10 mouse cellular contexts compared by ENCODE assay signal in genomic region chr8:60891757-60892156, GRCm38 (mm10). TPM values are rescaled to one million over a fixed set of nuclear protein-coding genes. Genes with fewer than 3 reads are reported as not detected.
DNase-seq lines count a peak whose midpoint lies in the region; ATAC-seq and TF ChIP-seq lines count a peak whose summit lies in the region.
"Had no signal": no experiment of that assay in that cellular context is flagged by ENCODE, and none has a peak within 500 bp of the region (broad histone marks: within the 10 kb centered on the region; RNA-seq: fewer than 3 reads in every experiment).

No protein-coding gene starts in this region.

- no peak for TF ChIP-seq POLR2A in limb, embryonic 14.5 days (IDR thresholded peaks at IDR 0.05; ENCODE audit: borderline replicate concordance, extremely low read depth, insufficient read depth, insufficient read length)

- H3K9me3 ChIP-seq in erythroblast, embryonic 14.5 days (ENCODE audit: control insufficient read depth, low read length): peaks cover 5% of the 10 kb centered on the region; the same call in 1 of the 2 replicates
- H3K9me3 ChIP-seq in lung, embryonic 15.5 days: no peaks in the 10 kb centered on the region
- H3K9me3 ChIP-seq in limb, embryonic 14.5 days (ENCODE audit: control insufficient read depth, low read length): no peaks in the 10 kb centered on the region
- H3K9me3 ChIP-seq in stomach, embryonic 15.5 days: no peaks in the 10 kb centered on the region

- peak overlapping the region; percentile 65 for H3K4me2 ChIP-seq in lung, embryonic 15.5 days
- H3K4me2 ChIP-seq in limb, embryonic 14.5 days (replicated peaks; ENCODE audit: low read depth, low read length, severe bottlenecking): 0 out of 2 replicates have a peak overlapping the region, but pooled peaks have one; percentile 17
- H3K4me2 ChIP-seq in stomach, embryonic 15.5 days: peak overlapping the region; percentile 70

- H3K27me3 ChIP-seq in erythroblast, embryonic 14.5 days (ENCODE audit: control insufficient read depth): no peaks in the 10 kb centered on the region
- no peaks in the 10 kb centered on the region for H3K27me3 ChIP-seq in lung, embryonic 15.5 days
- no peaks in the 10 kb centered on the region for H3K27me3 ChIP-seq in limb, embryonic 14.5 days (ENCODE audit: control insufficient read depth, insufficient read depth, low read length)
- no peaks in the 10 kb centered on the region for H3K27me3 ChIP-seq in stomach, embryonic 15.5 days (replicated peaks)

- H3K4me1 ChIP-seq in erythroblast, embryonic 14.5 days (ENCODE audit: control insufficient read depth): peaks cover 59% of the 10 kb centered on the region
- peaks cover 16% of the 10 kb centered on the region for H3K4me1 ChIP-seq in lung, embryonic 15.5 days
- H3K4me1 ChIP-seq in limb, embryonic 14.5 days (ENCODE audit: control insufficient read depth, insufficient read depth, low read length): peaks cover 15% of the 10 kb centered on the region
- H3K4me1 ChIP-seq in stomach, embryonic 15.5 days: 0 out of 2 replicates have a peak, but pooled peaks cover 4% of the 10 kb centered on the region

- ATAC-seq in erythroblast, adult 5-6 weeks (replicated peaks; ENCODE audit: low FRiP score, poor library complexity, severe bottlenecking): no peak
- ATAC-seq in lung, embryonic 15.5 days (ENCODE audit: borderline replicate concordance, extremely low read depth, low FRiP score, low TSS enrichment): no peak
- no peak for ATAC-seq in limb, embryonic 14.5 days (ENCODE audit: low FRiP score, low read depth)
- ATAC-seq in stomach, embryonic 15.5 days (ENCODE audit: insufficient read depth, low FRiP score, low read depth): no peak

- H3K27ac ChIP-seq in lung, embryonic 15.5 days: no peak overlapping the region
- no peak overlapping the region for H3K27ac ChIP-seq in limb, embryonic 14.5 days (replicated peaks; ENCODE audit: low read depth, low read length)
- no peak overlapping the region for H3K27ac ChIP-seq in stomach, embryonic 15.5 days

- no peak overlapping the region for H3K9ac ChIP-seq in lung, embryonic 15.5 days
- no peak overlapping the region for H3K9ac ChIP-seq in limb, embryonic 14.5 days (ENCODE audit: low read depth, low read length, severe bottlenecking)
- no peak overlapping the region for H3K9ac ChIP-seq in stomach, embryonic 15.5 days

- peaks cover 56% of the 10 kb centered on the region for H3K36me3 ChIP-seq in erythroblast, embryonic 14.5 days (ENCODE audit: control insufficient read depth)
- H3K36me3 ChIP-seq in lung, embryonic 15.5 days: no peaks in the 10 kb centered on the region
- peaks cover 5% of the 10 kb centered on the region; the same call in 1 of the 2 replicates for H3K36me3 ChIP-seq in limb, embryonic 14.5 days (ENCODE audit: control insufficient read depth, insufficient read depth, low read length)
- H3K36me3 ChIP-seq in stomach, embryonic 15.5 days: no peaks in the 10 kb centered on the region

- no peak for DNase-seq in lung, postnatal 36 days
- no peak for DNase-seq in limb, embryonic 14.5 days (ENCODE audit: low spot score)
- DNase-seq in layer of hippocampus, postnatal 14 days (ENCODE audit: low spot score in 2 of 2): no peak
- DNase-seq in adrenal gland, adult 2 months: no peak
- DNase-seq: gastrocnemius, postnatal 25 days; kidney, adult 11 months had no signal

- H3K4me3 ChIP-seq in erythroblast, embryonic 14.5 days (replicated peaks): peak overlapping the region; percentile 88
- H3K4me3 ChIP-seq in lung, embryonic 15.5 days: 0 out of 2 replicates have a peak overlapping the region, but pooled peaks have one; percentile 84
- no peak overlapping the region for H3K4me3 ChIP-seq in limb, embryonic 14.5 days (replicated peaks; ENCODE audit: low read length)
- no peak overlapping the region for H3K4me3 ChIP-seq in stomach, embryonic 15.5 days (replicated peaks)

- WGBS in lung, embryonic 15.5 days: 90% methylated on average over 4 of the region's 4 CpGs
- 93% methylated on average over 4 of the region's 4 CpGs for WGBS in limb, embryonic 14.5 days
- WGBS in stomach, embryonic 15.5 days: 89% methylated on average over 4 of the region's 4 CpGs

RNA-seq across cellular contexts. Expression of gene Hpf1, which starts 1.5 kb away (rescaled TPM):
- 0.84 and 1.7 TPM in 2 replicates for polyA plus RNA-seq in erythroblast, embryonic 14.5 days (2012)
- 29.8 and 56.4 TPM in 2 replicates for total RNA-seq in erythroblast, adult 5-6 weeks (2015; ENCODE audit: low replicate concordance)
- total RNA-seq in erythroblast, adult 5-6 weeks (2017; ENCODE audit: low replicate concordance): 30.4 and 35.1 TPM in 2 replicates
- 104 and 108 TPM in 2 replicates for polyA plus RNA-seq in lung, embryonic 15.5 days (2015; fragmentation: Nextera tagmentation; extraction: Ambion mirVana)
- 46.6 and 54.9 TPM in 2 replicates for polyA plus RNA-seq in limb, embryonic 14.5 days (2012; rRNA removed)
- 94.5 TPM in 2 replicates for polyA plus RNA-seq in limb, embryonic 14.5 days (2014; fragmentation: Nextera tagmentation; extraction: Ambion mirVana)
- polyA plus RNA-seq in stomach, embryonic 15.5 days (2015; fragmentation: Nextera tagmentation; extraction: Ambion mirVana): 95.4 and 99.7 TPM in 2 replicates
- total RNA-seq in layer of hippocampus, postnatal 14 days (2021): 10 to 100 TPM; 41.8 to 44.0 TPM
- 10 to 100 TPM; 19.5 to 32.3 TPM for total RNA-seq in adrenal gland, adult 2 months (2021)
- polyA plus RNA-seq in adrenal gland, adult 2 months (2012; rRNA removed): 0.88 and 0.95 TPM in 2 replicates

Comparison
In these comparisons a context has a peak if more than half of its experiments do, and no peak if none do; other contexts are left out.
1. H3K4me3 ChIP-seq: peak in erythroblast, embryonic 14.5 days (single experiment) and lung, embryonic 15.5 days (single experiment); none in limb, embryonic 14.5 days (single experiment) and stomach, embryonic 15.5 days (single experiment).
2. H3K4me2 ChIP-seq: peak in every context shown above with its lines; median percentile 70 in stomach, embryonic 15.5 days; 65 in lung, embryonic 15.5 days; 17 in limb, embryonic 14.5 days.
3. RNA of gene Hpf1, which starts 1.5 kb away (polyA plus RNA-seq): 104 to 108 TPM in lung, embryonic 15.5 days, 95.4 to 99.7 TPM in stomach, embryonic 15.5 days and 46.6 to 94.5 TPM in limb, embryonic 14.5 days; 0.84 to 1.7 TPM in erythroblast, embryonic 14.5 days and 0.88 to 0.95 TPM in adrenal gland, adult 2 months; every median in the first group is over 10 times any median in the second.